Mouse (Mus musculus): ENCODE measurements around the gene Zfp184.

The Zfp184 gene

DNA sequence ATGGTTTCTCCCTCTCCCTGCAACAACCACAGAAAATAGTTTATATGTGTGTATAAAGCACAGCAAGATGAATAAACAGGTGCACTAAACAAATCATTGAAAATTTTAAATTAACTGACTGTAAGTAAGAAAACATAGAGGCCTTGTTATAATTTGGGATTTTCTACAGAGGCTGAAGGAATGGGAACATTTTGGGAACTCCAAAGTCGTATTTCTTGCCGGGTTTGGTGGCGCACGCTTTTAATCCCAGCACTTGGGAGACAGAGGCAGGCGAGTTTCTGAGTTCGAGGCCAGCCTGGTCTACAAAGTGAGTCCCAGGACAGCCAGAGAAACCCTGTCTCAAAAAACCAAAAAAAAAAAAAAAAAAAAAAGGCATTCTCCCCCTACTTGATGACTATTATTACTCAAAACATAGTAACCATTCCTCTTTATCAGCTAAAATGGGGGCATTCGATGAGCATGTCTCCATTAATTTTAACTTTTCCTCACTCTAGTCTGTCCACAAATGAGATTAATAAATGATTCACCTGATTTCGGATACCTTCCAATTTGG is 24.1 kb upstream of the Zfp184 start:
- DNase-seq (ENCODE audit: low read depth in 2 of 2, low spot score in 2 of 2) = no peak

- DNase-seq (ENCODE audit: low read depth in 2 of 2, low spot score in 2 of 2) = no peak
Measured at GRCm38 (mm10) chr13:21923417-21923816, 21.5 kb upstream of the Zfp184 start.

DNA sequence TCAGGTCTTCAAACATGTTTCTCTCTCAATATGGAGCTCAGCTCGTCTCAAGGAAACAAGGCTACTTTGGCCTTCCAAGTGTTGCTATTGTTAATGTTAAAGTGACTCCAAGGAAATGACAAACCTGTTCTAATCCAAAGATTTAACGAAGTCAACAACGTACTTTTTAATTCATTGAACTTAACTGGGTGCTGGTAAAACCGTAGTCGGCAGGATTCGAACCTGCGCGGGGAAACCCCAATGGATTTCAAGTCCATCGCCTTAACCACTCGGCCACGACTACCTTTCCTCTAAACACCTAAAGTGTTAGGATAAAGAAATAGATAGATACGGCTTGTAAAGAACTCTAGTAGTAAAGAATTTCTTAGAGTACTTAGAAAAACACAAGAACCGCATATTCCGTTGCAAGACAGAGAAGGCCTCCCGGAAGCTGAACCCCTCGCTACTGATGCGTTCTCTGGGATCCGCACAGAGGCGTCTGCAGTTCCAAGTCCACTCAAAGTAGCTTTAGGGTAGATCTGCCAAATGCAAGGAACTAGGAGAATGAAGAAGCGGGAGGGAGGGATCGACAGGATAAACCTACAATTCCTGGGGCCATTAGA is 20.1 kb upstream of the Zfp184 start:
- no peak for DNase-seq (ENCODE audit: low read depth in 2 of 2, low spot score in 2 of 2)

DNA sequence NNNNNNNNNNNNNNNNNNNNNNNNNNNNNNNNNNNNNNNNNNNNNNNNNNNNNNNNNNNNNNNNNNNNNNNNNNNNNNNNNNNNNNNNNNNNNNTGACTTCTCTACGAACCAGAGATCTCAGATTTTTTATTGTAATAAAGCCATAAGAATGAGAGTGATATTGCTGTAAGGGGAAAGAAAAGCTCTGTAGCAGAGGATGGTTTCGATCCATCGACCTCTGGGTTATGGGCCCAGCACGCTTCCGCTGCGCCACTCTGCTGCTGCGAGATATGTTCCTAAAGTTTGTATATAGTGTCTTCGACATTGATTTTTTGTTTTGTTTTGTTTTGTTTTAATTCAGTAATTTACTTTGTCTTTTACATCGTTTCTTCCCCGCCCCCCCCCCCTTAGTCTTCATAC is 13.9 kb upstream of the Zfp184 start:
- DNase-seq (ENCODE audit: low read depth in 2 of 2, low spot score in 2 of 2) = no peak

- DNase-seq (ENCODE audit: low read depth in 2 of 2, low spot score in 2 of 2) = no peak
Measured at GRCm38 (mm10) chr13:21931740-21932139, 13.2 kb upstream of the Zfp184 start.

- DNase-seq (ENCODE audit: low read depth in 2 of 2, low spot score in 2 of 2) = no peak
Measured at GRCm38 (mm10) chr13:21933626-21934548, 11.0 kb upstream of the Zfp184 start.

DNA sequence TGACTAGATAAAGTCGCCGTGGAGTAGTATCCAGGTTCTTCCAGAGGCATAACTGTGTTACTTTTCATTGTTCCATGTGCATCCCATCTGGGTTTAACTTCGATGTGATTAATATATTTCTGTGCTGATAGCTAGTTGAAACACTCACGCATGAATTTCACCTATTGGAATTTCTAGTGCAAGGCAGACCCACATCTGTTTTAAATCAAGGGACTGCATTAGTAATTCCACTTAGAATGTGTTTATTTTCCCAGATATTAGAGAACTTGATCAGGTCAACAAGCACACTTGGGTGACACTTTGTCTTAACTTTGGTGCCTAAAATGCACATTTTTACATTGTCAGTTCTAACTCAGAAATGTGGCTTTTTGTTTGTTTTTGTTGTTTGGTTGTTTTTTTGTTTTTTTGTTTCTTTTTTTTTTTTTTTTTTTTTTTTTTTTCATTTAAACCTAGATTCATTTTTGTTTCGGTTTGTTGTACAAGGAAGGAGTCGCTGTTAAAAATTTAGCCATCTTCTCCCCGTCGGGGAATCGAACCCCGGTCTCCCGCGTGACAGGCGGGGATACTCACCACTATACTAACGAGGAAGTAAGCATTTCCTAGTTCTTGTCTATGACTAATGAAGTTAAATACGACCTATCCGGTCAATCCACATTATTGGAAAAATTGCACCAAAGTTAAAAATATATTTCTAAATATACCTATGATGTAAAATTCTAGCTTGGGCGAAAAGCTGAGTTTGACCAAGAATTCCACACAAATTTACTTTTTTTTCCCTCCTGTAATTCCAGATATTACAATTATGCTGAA is 9.7 kb upstream of the Zfp184 start:
- peak; percentile 56 to 65 for DNase-seq (ENCODE audit: low read depth in 2 of 2, low spot score in 2 of 2)

- no peak for DNase-seq (ENCODE audit: low read depth in 2 of 2, low spot score in 2 of 2)
Measured at GRCm38 (mm10) chr13:21935833-21936232, 9.1 kb upstream of the Zfp184 start.

- DNase-seq (ENCODE audit: low read depth in 2 of 2, low spot score in 2 of 2) = peak; percentile 82
Measured at GRCm38 (mm10) chr13:21936968-21937367, 7.9 kb upstream of the Zfp184 start.

DNA sequence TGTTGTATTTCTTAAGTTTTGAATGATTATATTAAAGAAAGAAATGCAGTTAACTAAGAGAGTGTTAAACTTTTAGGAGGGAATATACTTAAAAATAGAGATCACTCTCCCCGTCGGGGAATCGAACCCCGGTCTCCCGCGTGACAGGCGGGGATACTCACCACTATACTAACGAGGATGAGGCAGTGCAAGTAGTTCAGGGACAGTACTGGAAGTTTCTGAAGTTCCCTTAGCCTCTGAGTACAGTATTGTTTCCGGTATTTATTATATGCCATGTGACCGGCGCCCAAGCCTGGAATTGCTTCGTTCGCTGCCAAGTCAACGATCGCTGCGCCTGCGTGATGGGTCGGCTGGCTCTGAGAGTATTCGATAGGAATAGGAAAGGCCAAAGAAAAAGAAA is 4.7 kb upstream of the Zfp184 start:
- DNase-seq (ENCODE audit: low read depth in 2 of 2, low spot score in 2 of 2) = peak; percentile 93

- DNase-seq (ENCODE audit: low read depth in 2 of 2, low spot score in 2 of 2) = peak; percentile 83 to 84
Measured at GRCm38 (mm10) chr13:21940811-21941321, 4.0 kb upstream of the Zfp184 start.

GRCm38 (mm10) chr13:21943644-21944043 is 1.2 kb upstream of the Zfp184 start:
- DNase-seq (ENCODE audit: low read depth in 2 of 2, low spot score in 2 of 2) = no peak

DNA sequence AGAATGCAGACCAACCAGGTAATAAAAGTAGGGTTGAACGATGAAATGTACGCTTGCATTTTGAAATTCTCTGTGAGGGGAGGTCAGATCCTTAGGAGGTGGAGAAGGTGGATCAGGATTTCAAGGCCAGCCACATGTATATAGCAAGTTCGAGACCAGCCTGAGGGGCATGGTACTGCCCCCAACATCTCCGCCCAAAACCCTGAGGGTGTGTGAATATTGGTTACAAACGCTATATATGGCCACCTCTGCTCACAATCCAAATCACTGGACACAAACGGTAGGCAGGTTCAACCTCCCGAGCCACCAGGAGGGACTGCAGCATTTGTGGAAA is 335 bp upstream of the Zfp184 start:
- DNase-seq (ENCODE audit: low read depth in 2 of 2, low spot score in 2 of 2) = no peak

DNA sequence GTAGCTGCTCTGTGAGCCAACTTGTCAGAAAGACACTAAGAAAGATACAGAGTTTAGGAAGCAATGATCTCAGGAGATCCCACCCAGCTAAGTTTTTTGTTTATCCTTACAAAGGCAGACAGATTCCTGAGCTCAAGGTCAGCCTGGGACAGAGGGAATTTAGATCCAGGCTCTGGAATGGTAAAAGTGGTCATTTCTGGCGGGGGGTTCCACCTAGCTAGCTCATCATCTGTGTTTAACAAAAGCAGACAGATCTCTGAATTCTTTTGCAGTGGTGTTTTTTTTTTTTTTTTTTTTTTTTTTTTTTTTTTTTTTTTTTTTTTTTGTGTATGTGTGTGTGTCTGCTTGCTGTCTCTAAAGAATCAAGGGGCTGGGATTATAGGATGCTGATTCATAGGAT is 24.4 kb downstream of the Zfp184 start:
- DNase-seq (ENCODE audit: low read depth in 2 of 2, low spot score in 2 of 2) = no peak

DNA sequence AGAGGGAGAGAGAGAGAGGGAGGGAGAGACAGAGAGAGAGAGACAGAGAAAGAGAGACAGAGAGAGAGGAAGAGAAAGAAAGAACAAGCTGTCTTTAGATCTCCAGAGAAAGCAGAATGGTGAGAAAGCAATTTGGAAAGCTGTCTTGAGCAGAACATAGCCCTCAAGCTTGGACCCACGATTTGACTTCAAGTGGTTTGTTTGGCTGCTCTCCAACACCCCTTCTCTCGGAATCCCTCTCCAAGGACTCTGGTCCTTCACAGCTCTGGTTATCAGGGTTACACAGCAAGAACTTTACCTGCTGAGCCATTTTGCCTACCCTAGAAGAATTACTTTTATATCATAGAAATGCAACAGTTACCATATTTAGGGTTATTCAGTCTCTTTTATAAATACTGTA is 24.9 kb downstream of the Zfp184 start:
- DNase-seq (ENCODE audit: low read depth in 2 of 2, low spot score in 2 of 2) = no peak

GRCm38 (mm10) chr13:21971641-21972040 is 26.7 kb downstream of the Zfp184 start:
- no peak for DNase-seq (ENCODE audit: low read depth in 2 of 2, low spot score in 2 of 2)

DNA sequence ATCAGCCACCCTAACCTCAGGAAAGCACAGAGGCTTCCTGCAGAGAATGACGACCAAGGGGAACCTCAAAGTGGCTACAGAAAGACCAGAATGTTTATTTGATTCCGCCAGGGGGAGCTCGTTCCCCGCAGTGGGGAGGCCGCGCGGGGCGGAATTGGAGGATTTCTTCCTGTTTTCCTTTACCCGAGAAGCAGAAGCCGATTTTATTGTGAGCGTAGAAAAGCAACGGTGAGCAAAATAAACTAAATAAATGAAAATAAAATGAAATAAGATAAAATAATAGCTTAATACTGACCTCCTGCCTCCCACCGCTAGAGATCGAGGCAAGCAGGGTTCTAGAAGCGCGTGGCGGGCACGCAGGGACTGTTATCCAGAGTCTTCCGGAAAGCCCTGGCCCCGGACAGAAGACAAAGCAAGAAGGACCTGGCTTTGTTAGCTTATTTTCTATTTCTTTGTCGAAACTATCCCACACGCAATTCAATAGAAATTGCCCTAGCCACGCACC is 29.4 kb downstream of the Zfp184 start:
- peak; percentile 89 to 93 for DNase-seq (ENCODE audit: low read depth in 2 of 2, low spot score in 2 of 2)

DNA sequence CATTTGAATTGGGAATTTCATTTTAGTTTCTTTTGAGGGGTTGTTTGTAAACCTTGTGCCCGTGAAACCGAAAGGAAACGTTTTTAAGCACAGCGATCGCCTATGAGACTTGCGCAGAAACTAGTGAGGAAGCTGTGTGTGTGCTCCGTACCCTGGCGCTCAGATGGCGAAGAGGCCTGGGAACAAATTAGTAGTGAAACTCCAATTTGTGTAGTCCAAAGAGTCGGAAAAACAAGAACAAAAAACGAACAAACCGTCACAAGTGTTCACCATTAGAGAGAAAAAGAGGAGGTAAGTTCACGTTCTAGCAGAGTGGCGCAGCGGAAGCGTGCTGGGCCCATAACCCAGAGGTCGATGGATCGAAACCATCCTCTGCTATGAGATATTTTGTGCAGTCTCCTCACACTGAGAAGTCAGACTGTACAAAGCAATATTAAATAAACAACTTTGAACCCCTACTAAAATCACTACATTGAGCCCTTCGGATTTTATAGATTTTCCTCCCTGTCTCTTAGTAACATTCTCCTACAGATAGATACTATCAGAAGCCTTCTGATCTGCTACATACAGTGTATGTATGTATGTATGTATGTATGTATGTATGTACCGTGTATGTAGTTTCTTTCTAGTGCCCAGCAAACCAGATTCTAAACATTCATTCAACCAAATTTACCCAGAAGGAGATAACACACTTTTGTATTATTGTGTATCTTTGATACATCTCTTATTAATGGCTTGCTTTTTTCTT is 30.0 kb downstream of the Zfp184 start:
- peak; percentile 80 to 84 for DNase-seq (ENCODE audit: low read depth in 2 of 2, low spot score in 2 of 2)

- no peak for DNase-seq (ENCODE audit: low read depth in 2 of 2, low spot score in 2 of 2)
Measured at GRCm38 (mm10) chr13:21980981-21981802, 36.3 kb downstream of the Zfp184 start, which contains the start of gene Pom121l2. TSS of gene Pom121l2 (plus strand) at chr13:21981194.
